Mouse (Mus musculus) inflammation-experienced regulatory T-cells (primary cell): ENCODE measurements around the gene Zdbf2. TPM values are rescaled to one million over a fixed set of nuclear protein-coding genes. Genes with fewer than 3 reads are reported as not detected.

ENCODE experiments used
- polyA plus RNA-seq, 2 experiments: library from polyadenylated mRNA; unstranded; fragments of 100-300 nt; shearing (Covaris generic); gene quantifications; one replicate each; pipeline ENCODE4 v1.2.1; 2017

Gene Zdbf2
- polyA plus RNA-seq, result under 1 TPM; 0.07 to 0.48 TPM

DNA sequence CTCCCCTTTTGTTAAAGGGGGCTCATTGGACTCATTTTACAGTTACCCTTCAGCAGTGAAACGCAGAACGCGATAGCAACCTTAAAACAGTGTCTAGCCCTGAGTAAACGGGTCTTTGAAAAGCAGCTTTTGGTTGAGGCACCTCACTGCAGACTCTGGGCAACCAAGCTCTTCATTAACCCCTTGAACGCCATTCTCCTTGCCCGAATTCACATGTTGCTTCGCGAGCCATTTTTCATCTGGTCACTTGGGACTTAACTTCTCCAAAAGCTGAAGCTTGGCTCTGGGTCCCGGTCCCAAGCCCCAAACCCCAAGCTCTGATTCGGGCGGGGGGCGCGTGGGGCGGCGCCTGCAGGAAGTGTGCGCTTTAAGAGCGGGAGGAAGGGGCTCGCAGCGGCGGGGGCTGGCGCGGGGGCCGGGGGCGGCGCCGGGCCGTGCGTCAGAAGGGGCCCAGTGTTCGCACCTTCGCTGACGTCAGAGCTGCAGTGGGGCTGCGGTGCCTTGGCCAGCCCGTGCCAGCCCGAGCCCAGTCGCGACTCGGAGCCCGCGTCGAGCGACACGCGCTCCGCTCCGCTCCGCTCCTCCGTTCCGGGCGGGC, at the start of gene Zdbf2:
Zdbf2 (plus strand) TSS at position 525 of the 598 bp plus-strand sequence.

Other genes starting within 250 kb of the Zdbf2 start
- 10 to 100 TPM; 16.3 to 19.6 TPM for gene Ino80d, start 158.6 kb upstream of the Zdbf2 start, polyA plus RNA-seq
- 100 to 1,000 TPM; 376 to 409 TPM for gene Eef1b2, start 96.4 kb upstream of the Zdbf2 start, polyA plus RNA-seq
- 10 to 100 TPM; 86.9 to 90.0 TPM for gene Ndufs1, start 96.4 kb upstream of the Zdbf2 start, polyA plus RNA-seq
- under 1 TPM; 0.37 to 0.38 TPM for gene Gpr1, start 58.7 kb upstream of the Zdbf2 start, polyA plus RNA-seq
- 1 to 10 TPM in 1 of 2 experiments, under 1 TPM in 1; 0.17 to 1.9 TPM for gene Adam23, start 172.6 kb downstream of the Zdbf2 start, polyA plus RNA-seq